ENCODE assay signal across 12 mouse cellular contexts in genomic region chr19:45741431-45742217, GRCm38 (mm10). TPM values are rescaled to one million over a fixed set of nuclear protein-coding genes. Genes with fewer than 3 reads are reported as not detected.
DNase-seq lines count a peak whose midpoint lies in the region; ATAC-seq and TF ChIP-seq lines count a peak whose summit lies in the region.
"Had no signal": no experiment of that assay in that cellular context is flagged by ENCODE, and none has a peak within 500 bp of the region (broad histone marks: within the 10 kb centered on the region; RNA-seq: fewer than 3 reads in every experiment).

No protein-coding gene starts in this region.

- peaks cover 95% of the 10 kb centered on the region for H3K27me3 ChIP-seq in heart, embryonic 10.5 days (ENCODE audit: insufficient read depth, poor library complexity, severe bottlenecking)
- peaks cover 92% of the 10 kb centered on the region for H3K27me3 ChIP-seq in limb, embryonic 14.5 days (ENCODE audit: control insufficient read depth, insufficient read depth, low read length)

- H3K36me3 ChIP-seq in heart, embryonic 10.5 days = no peaks in the 10 kb centered on the region
- no peaks in the 10 kb centered on the region for H3K36me3 ChIP-seq in limb, embryonic 14.5 days (ENCODE audit: control insufficient read depth, insufficient read depth, low read length)

- peaks cover 55% of the 10 kb centered on the region for H3K4me1 ChIP-seq in heart, embryonic 10.5 days
- H3K4me1 ChIP-seq in limb, embryonic 14.5 days (ENCODE audit: control insufficient read depth, insufficient read depth, low read length) = peaks cover 39% of the 10 kb centered on the region

- H3K9me3 ChIP-seq in heart, embryonic 10.5 days = no peaks in the 10 kb centered on the region
- no peaks in the 10 kb centered on the region for H3K9me3 ChIP-seq in limb, embryonic 14.5 days (ENCODE audit: control insufficient read depth, low read length)

- H3K27ac ChIP-seq in heart, embryonic 10.5 days = peak overlapping the region; percentile 56; the same call in 1 of the 2 replicates
- no peak overlapping the region for H3K27ac ChIP-seq in limb, embryonic 14.5 days (replicated peaks; ENCODE audit: low read depth, low read length)

- 3% methylated on average over 45 of the region's 45 CpGs for WGBS in heart, embryonic 10.5 days
- WGBS in limb, embryonic 14.5 days = 3% methylated on average over 42 of the region's 45 CpGs

- peak overlapping the region; percentile 43; the same call in 1 of the 2 replicates for H3K9ac ChIP-seq in limb, embryonic 14.5 days (ENCODE audit: low read depth, low read length, severe bottlenecking)

- no peak for TF ChIP-seq POLR2A in limb, embryonic 14.5 days (IDR thresholded peaks at IDR 0.05; ENCODE audit: borderline replicate concordance, extremely low read depth, insufficient read depth, insufficient read length)

- peak overlapping the region; percentile 68 for H3K4me3 ChIP-seq in heart, embryonic 10.5 days
- peak overlapping the region; percentile 50 for H3K4me3 ChIP-seq in limb, embryonic 14.5 days (replicated peaks; ENCODE audit: low read length)

- no peak for ATAC-seq in limb, embryonic 14.5 days (ENCODE audit: low FRiP score, low read depth)

- intact Hi-C loops in heart, postnatal 36 days (cut with DNase I) = no loop called here
- intact Hi-C loops in left cerebral cortex, postnatal 14 days (cut with DNase I) = no loop called here

- no peak for DNase-seq in heart, embryonic 10.5 days (ENCODE audit: low spot score)
- no peak for DNase-seq in heart, postnatal 36 days
- peak; percentile 55 for DNase-seq in testis, postnatal 10 days (ENCODE audit: low spot score)
- no peak for DNase-seq in testis, postnatal 14 days (ENCODE audit: low spot score)
- no peak for DNase-seq in limb, embryonic 14.5 days (ENCODE audit: low spot score)
- no peak for DNase-seq in left cerebral cortex, postnatal 14 days (ENCODE audit: low spot score in 2 of 2)
- no peak for DNase-seq in left cerebral cortex, adult 8-10 months (ENCODE audit: low spot score in 2 of 2)
- no peak for DNase-seq in urinary bladder, adult 2 months (ENCODE audit: low spot score)
- DNase-seq: adrenal gland, adult 2 months; lung, adult 18-20 months; thymus, postnatal 36 days had no signal

- peak overlapping the region; percentile 90 for H3K4me2 ChIP-seq in limb, embryonic 14.5 days (replicated peaks; ENCODE audit: low read depth, low read length, severe bottlenecking)

RNA-seq across cellular contexts. Expression of gene Fgf8, which starts 1.1 kb away (rescaled TPM):
- 1.9 and 8.8 TPM in 2 replicates for polyA plus RNA-seq in heart, embryonic 10.5 days (2016; fragmentation: Nextera tagmentation; extraction: Ambion mirVana)
- total RNA-seq in heart, postnatal 36 days (2021) = not detected
- 1.1 and 1.5 TPM in 2 replicates for polyA plus RNA-seq in limb, embryonic 14.5 days (2012; rRNA removed)
- 0.29 and 0.46 TPM in 2 replicates for polyA plus RNA-seq in limb, embryonic 14.5 days (2014; fragmentation: Nextera tagmentation; extraction: Ambion mirVana)
- not detected for total RNA-seq in left cerebral cortex, postnatal 14 days (2021)
- total RNA-seq in left cerebral cortex, adult 8-10 months (2022) = not detected
- polyA plus RNA-seq in urinary bladder, adult 2 months (2012; rRNA removed) = not detected in 2 replicates
- total RNA-seq: adrenal gland, adult 2 months; hematopoietic stem cell, adult 5-6 weeks had no signal

RNA-seq across cellular contexts. Expression of gene Npm3, which starts 7.8 kb away (rescaled TPM):
- polyA plus RNA-seq in heart, embryonic 10.5 days (2016; fragmentation: Nextera tagmentation; extraction: Ambion mirVana) = 12.3 and 13.6 TPM in 2 replicates
- total RNA-seq in heart, postnatal 36 days (2021) = 10 to 100 TPM; 15.0 to 15.9 TPM
- 130 and 162 TPM in 2 replicates for polyA plus RNA-seq in limb, embryonic 14.5 days (2012; rRNA removed)
- polyA plus RNA-seq in limb, embryonic 14.5 days (2014; fragmentation: Nextera tagmentation; extraction: Ambion mirVana) = 20.2 and 21.7 TPM in 2 replicates
- total RNA-seq in left cerebral cortex, postnatal 14 days (2021) = 1 to 10 TPM; 6.8 to 7.6 TPM
- total RNA-seq in left cerebral cortex, adult 8-10 months (2022) = 1 to 10 TPM; 4.7 to 6.8 (median 5.7) TPM
- polyA plus RNA-seq in urinary bladder, adult 2 months (2012; rRNA removed) = 65.7 and 70.7 TPM in 2 replicates

RNA-seq across cellular contexts. Expression of gene Mgea5, which starts 42.0 kb away (rescaled TPM):
- 39.6 and 52.5 TPM in 2 replicates for polyA plus RNA-seq in heart, embryonic 10.5 days (2016; fragmentation: Nextera tagmentation; extraction: Ambion mirVana)
- total RNA-seq in heart, postnatal 36 days (2021) = 10 to 100 TPM; 74.5 to 76.1 TPM
- 79.8 and 85.3 TPM in 2 replicates for polyA plus RNA-seq in limb, embryonic 14.5 days (2012; rRNA removed)
- polyA plus RNA-seq in limb, embryonic 14.5 days (2014; fragmentation: Nextera tagmentation; extraction: Ambion mirVana) = 59.0 and 66.9 TPM in 2 replicates
- 100 to 1,000 TPM; 132 to 136 TPM for total RNA-seq in left cerebral cortex, postnatal 14 days (2021)
- total RNA-seq in left cerebral cortex, adult 8-10 months (2022) = 100 to 1,000 TPM; 142 to 157 (median 154) TPM
- 74.9 and 76.7 TPM in 2 replicates for polyA plus RNA-seq in urinary bladder, adult 2 months (2012; rRNA removed)
